Mouse (Mus musculus): Measurements from ENCODE around the gene Lmf1. TPM values are rescaled to one million over a fixed set of nuclear protein-coding genes. Genes with fewer than 3 reads are reported as not detected.

The Lmf1 gene
- polyA plus RNA-seq, 1 experiment from 2014 or later = 33.0 TPM

DNA sequence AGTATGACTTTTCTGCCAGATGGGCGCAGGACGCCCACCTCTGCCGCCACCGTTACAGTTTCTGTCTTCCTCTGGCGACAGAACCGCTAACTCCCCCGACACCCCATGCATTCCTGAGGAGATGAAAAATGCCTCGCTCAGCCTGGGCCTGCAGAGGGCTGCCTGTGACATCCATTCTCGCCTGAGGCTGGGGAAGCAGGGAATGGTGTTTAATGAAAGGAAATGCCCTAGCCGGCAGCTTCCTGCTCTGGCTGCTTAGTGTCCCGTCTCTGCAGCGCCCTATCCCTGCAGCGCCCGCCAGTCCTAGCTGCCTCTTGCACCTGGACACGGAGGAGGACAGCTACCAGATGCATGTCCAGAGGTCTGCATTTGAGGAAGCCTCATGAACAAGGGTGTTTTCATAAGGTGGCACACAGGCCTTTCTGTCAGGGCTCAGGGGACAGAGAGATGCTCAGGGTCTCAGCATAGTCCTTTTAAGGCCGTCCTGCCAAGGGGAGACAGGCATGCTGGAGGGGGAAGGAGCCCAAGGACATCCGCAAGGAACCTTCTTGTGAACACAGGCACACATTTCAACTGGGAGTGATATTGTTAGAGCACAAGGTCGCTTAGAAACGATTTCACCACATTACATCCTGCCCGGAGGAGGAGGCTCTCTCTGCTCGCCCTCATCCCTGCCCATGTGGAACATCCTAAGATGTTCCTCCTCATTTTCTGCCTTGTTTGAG lies 22.1 kb upstream of the Lmf1 start:
- no peaks in the 10 kb centered on the region for H3K9me3 ChIP-seq (replicated peaks)
- H3K27ac ChIP-seq = no peak overlapping the region
- H3K4me2 ChIP-seq = peak overlapping the region; percentile 61
- peaks cover 12% of the 10 kb centered on the region for H3K27me3 ChIP-seq
- peak overlapping the region; percentile 33; the same call in 1 of the 2 replicates for H3K9ac ChIP-seq
- H3K36me3 ChIP-seq = no peaks in the 10 kb centered on the region
- 14% methylated on average over 21 of the region's 21 CpGs for whole genome bisulfite sequencing
- ATAC-seq (replicated peaks; ENCODE audit: insufficient number of reproducible peaks, insufficient read depth, low FRiP score, low read depth) = no peak
- peaks cover 35% of the 10 kb centered on the region for H3K4me1 ChIP-seq (replicated peaks)
- H3K4me3 ChIP-seq = peak overlapping the region; percentile 38

DNA sequence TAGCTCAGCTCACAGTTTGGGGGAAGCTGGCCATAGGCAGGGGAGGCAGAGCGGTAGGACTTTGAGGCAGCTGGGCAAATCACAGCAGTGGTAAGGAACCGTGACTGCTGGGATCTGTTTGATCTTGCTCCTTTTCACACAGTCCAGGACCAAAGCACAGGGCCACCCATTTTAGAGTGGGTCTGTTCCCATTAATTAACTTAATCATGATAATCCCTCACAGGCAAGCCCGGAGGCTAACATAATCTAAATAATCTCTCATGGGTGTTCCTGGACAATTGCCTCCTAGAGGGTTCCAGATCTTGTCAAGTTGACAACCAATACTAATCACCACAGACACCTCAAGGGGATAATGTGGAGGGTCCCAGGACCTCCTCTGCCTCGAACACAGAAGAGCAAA lies 19.3 kb upstream of the Lmf1 start:
- peaks cover 44% of the 10 kb centered on the region for H3K4me1 ChIP-seq (replicated peaks)
- no peak overlapping the region for H3K4me3 ChIP-seq
- no peaks in the 10 kb centered on the region for H3K36me3 ChIP-seq
- H3K27me3 ChIP-seq = peaks cover 9% of the 10 kb centered on the region
- no peak overlapping the region for H3K9ac ChIP-seq
- ATAC-seq (replicated peaks; ENCODE audit: insufficient number of reproducible peaks, insufficient read depth, low FRiP score, low read depth) = no peak
- H3K9me3 ChIP-seq (replicated peaks) = no peaks in the 10 kb centered on the region
- no peak overlapping the region for H3K4me2 ChIP-seq
- WGBS = 66% methylated on average over 4 of the region's 4 CpGs
- H3K27ac ChIP-seq = no peak overlapping the region

DNA sequence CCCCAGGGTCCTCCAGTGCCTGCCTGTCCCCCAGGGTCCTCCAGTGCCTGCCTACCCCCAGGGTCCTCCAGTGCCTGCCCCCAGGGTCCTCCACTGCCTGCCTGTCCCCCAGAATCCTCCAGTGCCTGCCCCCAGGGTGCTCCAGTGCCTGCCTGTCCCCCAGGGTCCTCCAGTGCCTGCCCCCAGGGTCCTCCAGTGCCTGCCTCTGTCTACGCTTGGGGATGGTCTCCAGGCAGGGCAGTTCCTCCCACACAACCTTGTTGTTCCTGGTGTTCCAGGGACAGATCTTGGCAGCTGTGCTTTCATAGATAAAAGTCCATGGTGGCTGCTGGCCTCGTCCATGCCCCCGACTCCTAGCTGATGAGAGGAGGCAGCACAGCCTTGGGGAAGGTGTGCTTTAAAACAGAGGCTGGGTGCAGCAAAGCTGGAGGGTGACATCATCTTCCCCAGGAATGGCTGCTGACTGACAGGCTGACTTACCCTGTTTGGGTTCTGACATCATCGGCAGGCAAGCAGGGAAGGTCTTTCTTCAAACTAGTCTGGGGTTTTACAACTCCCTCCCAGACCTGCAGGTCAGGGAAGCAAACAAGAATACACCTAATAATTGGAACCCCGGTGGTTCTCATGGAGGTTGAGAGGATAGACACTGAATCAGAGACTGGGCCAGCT lies 18.2 kb upstream of the Lmf1 start:
- 25% methylated on average over 5 of the region's 5 CpGs for WGBS

DNA sequence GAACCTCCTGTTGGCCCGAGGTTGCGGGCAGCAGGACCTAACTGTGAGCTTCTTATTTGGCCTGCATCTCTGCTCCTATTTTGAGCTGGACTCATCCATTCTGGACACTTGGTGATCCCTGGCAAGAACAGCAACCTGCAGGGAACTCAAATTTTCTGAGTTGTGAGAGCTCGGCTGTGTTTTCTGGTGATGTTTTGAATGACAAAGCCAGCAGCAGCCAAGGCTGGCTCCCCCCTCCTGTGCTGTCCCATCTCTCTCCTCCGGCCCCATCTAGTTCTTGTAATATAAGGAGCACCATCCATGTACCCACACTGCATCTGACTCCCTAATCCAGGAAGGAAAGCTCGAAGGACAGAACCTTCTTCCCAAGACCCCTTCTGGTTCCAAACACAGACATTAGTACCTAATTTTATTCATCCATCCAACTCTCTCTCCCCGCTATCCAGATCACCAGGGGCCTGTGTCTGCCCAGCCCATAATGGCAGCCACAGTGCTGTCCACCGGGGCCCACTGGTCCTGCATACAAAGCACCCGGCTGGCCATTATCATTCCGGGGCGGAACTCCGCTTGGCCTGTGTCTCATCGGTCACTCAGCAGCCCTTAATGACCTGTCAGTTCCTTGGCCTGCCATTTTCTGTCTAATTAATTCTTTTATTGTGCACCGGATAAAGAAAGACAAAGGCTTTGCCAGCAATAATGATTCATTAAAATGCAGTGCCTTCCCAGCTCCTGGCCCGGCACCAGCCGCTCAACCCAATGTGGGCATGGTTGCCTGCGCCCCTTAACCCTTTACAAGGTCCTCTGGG lies 17.5 kb upstream of the Lmf1 start:
- H3K4me2 ChIP-seq = no peak overlapping the region
- H3K4me1 ChIP-seq (replicated peaks) = peaks cover 36% of the 10 kb centered on the region
- no peak overlapping the region for H3K9ac ChIP-seq
- WGBS = 73% methylated on average over 16 of the region's 16 CpGs
- 0 out of 2 replicates have a peak overlapping the region, but pooled peaks have one; percentile 10 for H3K27ac ChIP-seq
- peaks cover 9% of the 10 kb centered on the region for H3K27me3 ChIP-seq
- H3K4me3 ChIP-seq = no peak overlapping the region
- H3K9me3 ChIP-seq (replicated peaks) = no peaks in the 10 kb centered on the region
- ATAC-seq (replicated peaks; ENCODE audit: insufficient number of reproducible peaks, insufficient read depth, low FRiP score, low read depth) = no peak
- no peaks in the 10 kb centered on the region for H3K36me3 ChIP-seq

More for the DNA sequence above, 18.2 kb upstream of the Lmf1 start:
- H3K9ac ChIP-seq = no peak overlapping the region
- H3K4me2 ChIP-seq = no peak overlapping the region
- H3K36me3 ChIP-seq = no peaks in the 10 kb centered on the region
- no peaks in the 10 kb centered on the region for H3K9me3 ChIP-seq (replicated peaks)
- H3K4me3 ChIP-seq = no peak overlapping the region
- peaks cover 9% of the 10 kb centered on the region for H3K27me3 ChIP-seq
- peaks cover 44% of the 10 kb centered on the region for H3K4me1 ChIP-seq (replicated peaks)
- H3K27ac ChIP-seq = 0 out of 2 replicates have a peak overlapping the region, but pooled peaks have one; percentile 10
- ATAC-seq (replicated peaks; ENCODE audit: insufficient number of reproducible peaks, insufficient read depth, low FRiP score, low read depth) = peak; percentile 23; the same call in 1 of the 2 replicates

DNA sequence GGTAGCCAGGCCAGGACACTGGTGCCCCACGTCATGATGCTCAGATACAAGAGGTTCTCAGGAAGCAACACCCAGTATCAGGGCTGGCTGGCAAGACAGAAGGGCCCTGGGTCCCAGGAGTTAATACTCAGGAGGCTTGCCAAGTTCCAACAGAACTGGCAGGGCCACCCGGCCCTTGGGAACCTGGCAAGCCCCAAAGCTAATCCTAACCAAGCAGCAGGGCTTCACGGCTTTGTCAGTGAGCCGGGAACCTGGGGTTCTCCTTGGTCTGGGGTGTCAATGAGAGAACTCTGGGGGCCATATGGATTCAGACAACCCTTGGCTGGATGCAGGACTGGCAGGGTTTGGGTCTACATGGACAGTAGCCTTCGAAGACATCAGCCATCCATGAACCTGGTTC lies 14.4 kb upstream of the Lmf1 start:
- 82% methylated on average over 5 of the region's 5 CpGs for WGBS
- Histone ChIP-seq H3K36me3 (no peaks in the 10 kb centered on the region), H3K4me1 (replicated peaks) (peaks cover 35% of the 10 kb centered on the region), H3K4me3 (no peak overlapping the region), H3K4me2 (no peak overlapping the region), H3K9me3 (replicated peaks) (no peaks in the 10 kb centered on the region), H3K27ac (no peak overlapping the region), H3K9ac (no peak overlapping the region), H3K27me3 (peaks cover 28% of the 10 kb centered on the region)
- no peak for ATAC-seq (replicated peaks; ENCODE audit: insufficient number of reproducible peaks, insufficient read depth, low FRiP score, low read depth)

DNA sequence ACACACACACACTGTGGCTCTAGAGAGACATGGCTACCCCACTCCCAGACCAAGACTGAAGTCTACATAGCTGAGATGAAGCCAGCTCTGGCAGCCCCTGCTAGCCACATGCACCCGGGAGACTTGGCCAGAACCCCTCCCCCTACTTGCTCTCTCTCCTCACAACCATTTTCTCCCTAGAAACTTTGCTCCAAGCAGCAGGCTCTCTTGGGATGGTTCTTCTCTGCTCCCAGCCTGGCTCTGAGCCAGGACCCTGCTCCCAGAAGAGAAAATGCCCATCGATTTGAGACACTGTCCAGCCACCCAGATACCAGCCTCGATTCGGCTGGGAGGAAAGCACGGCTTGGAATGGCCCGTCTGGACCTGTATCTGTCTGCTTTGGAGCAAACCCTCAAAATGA lies 13.6 kb upstream of the Lmf1 start:
- Histone ChIP-seq H3K9me3 (replicated peaks) (no peaks in the 10 kb centered on the region), H3K9ac (no peak overlapping the region), H3K4me1 (replicated peaks) (peaks cover 42% of the 10 kb centered on the region), H3K27ac (no peak overlapping the region), H3K4me3 (no peak overlapping the region), H3K4me2 (no peak overlapping the region), H3K36me3 (no peaks in the 10 kb centered on the region), H3K27me3 (peaks cover 35% of the 10 kb centered on the region)
- 18% methylated on average over 6 of the region's 6 CpGs for WGBS
- no peak for ATAC-seq (replicated peaks; ENCODE audit: insufficient number of reproducible peaks, insufficient read depth, low FRiP score, low read depth)

DNA sequence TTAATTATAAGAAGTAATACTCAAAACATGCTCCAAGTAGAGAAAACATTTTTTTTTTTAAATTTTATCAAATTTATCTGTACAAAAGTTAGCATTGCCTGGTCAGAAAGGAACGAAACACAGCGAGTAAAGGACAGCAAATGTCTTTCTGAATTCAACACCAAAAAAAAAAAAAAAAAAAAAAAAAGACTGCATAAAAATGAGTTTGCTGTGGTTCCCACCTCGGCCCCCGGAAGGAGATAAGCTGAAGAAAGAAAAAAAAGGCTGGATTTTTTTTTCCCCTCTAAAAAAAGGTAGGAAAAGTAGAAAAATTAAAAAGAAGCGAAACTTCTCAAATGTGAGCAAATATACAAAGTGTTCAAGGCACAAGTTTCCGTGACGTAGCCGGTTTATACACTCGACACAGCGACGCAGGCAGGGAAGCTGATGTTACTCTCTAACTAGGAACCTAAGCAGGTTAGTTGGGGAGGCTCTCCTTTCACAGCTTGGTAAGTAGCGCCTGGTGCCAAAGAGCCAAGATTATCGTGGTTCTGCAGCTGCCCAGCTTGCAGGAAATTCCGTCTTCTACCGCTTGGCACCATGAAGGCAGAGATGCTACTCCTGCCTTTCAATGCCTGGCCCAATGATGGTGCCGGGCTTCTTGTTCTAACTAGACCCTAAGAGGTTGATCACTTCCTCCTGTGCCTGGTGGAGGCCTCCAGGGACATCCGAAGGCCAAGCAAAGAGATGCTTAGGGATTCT lies 12.9 kb upstream of the Lmf1 start:
- Histone ChIP-seq H3K4me1 (replicated peaks) (peaks cover 42% of the 10 kb centered on the region), H3K4me3 (no peak overlapping the region), H3K9me3 (replicated peaks) (no peaks in the 10 kb centered on the region), H3K27ac (no peak overlapping the region), H3K36me3 (no peaks in the 10 kb centered on the region), H3K4me2 (no peak overlapping the region), H3K27me3 (peaks cover 40% of the 10 kb centered on the region), H3K9ac (no peak overlapping the region)
- WGBS = 81% methylated on average over 17 of the region's 17 CpGs
- ATAC-seq (replicated peaks; ENCODE audit: insufficient number of reproducible peaks, insufficient read depth, low FRiP score, low read depth) = no peak

DNA sequence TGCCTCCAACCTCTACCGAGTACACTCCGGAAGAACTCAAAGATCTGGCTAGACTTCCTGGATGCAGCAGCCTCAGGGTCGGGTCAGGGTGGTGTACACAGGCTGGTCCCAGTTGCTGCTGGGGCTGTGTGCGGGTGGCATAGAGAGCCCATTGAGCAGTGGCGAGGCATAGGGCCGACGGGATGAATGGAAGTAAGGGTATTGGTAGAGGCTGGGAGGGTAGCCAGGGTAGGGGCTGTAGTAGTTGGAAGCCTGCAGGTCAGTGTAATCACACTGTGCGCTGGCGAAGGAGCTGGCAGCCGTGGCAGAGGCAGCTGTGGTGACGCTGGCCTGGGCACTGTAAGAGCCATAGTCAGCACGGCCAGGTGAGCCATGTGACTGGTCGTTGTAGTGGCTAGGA lies 11.6 kb upstream of the Lmf1 start:
- Histone ChIP-seq H3K27me3 (peaks cover 45% of the 10 kb centered on the region), H3K9me3 (replicated peaks) (no peaks in the 10 kb centered on the region), H3K36me3 (no peaks in the 10 kb centered on the region), H3K4me3 (no peak overlapping the region), H3K27ac (no peak overlapping the region), H3K4me2 (no peak overlapping the region), H3K9ac (no peak overlapping the region), H3K4me1 (replicated peaks) (peaks cover 42% of the 10 kb centered on the region)
- WGBS = 79% methylated on average over 13 of the region's 13 CpGs
- ATAC-seq (replicated peaks; ENCODE audit: insufficient number of reproducible peaks, insufficient read depth, low FRiP score, low read depth) = no peak

DNA sequence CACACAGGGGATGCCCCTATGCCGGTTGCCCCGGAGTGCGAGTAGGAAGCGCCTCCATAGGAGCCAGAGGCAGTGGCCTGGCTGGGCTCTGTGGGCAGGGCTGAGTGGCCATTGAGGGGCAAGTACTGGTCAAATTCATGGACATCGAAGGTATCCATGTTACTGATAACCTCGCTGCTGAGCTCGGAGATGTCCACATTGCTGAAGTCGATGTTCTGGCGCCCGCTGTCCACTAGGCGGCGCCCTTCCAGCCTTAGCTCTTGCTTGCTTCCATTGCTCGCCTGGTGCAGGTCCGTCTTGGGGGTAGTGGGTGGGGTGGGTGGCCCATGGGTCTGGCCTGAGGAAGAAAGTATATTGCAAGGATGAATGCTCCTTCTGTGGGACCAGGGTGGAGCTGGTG lies 11.1 kb upstream of the Lmf1 start:
- Histone ChIP-seq H3K4me2 (no peak overlapping the region), H3K4me1 (replicated peaks) (peaks cover 42% of the 10 kb centered on the region), H3K27me3 (peaks cover 45% of the 10 kb centered on the region)

DNA sequence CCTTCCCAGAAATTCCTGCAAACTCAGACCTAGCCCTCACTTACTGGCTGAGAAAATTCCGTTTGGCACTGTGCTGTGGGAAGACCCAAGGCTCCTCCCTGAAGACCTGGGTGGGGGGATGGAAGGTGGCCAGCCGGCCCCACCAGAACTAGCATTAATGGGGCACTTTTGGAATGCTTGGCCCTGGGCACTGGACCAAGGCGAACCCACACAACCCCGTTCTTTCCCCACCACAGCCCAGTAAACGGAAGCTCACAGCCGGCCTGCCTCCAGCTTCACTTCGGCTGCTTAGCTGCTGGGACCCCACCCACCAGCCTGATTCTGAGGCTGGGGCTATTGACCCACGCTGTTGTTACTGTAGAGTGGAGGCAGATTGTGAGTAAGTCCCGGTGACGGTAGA lies 10.7 kb upstream of the Lmf1 start:
- H3K27me3 ChIP-seq = peaks cover 45% of the 10 kb centered on the region
- H3K9me3 ChIP-seq (replicated peaks) = no peaks in the 10 kb centered on the region
- H3K27ac ChIP-seq = no peak overlapping the region
- no peaks in the 10 kb centered on the region for H3K36me3 ChIP-seq
- WGBS = 40% methylated on average over 10 of the region's 10 CpGs
- no peak overlapping the region for H3K4me3 ChIP-seq
- H3K4me1 ChIP-seq (replicated peaks) = peaks cover 39% of the 10 kb centered on the region
- H3K4me2 ChIP-seq = no peak overlapping the region
- ATAC-seq (replicated peaks; ENCODE audit: insufficient number of reproducible peaks, insufficient read depth, low FRiP score, low read depth) = no peak
- H3K9ac ChIP-seq = no peak overlapping the region

More for the DNA sequence above, 11.1 kb upstream of the Lmf1 start:
- no peak overlapping the region for H3K27ac ChIP-seq
- H3K4me3 ChIP-seq = no peak overlapping the region
- no peak for ATAC-seq (replicated peaks; ENCODE audit: insufficient number of reproducible peaks, insufficient read depth, low FRiP score, low read depth)
- no peak overlapping the region for H3K9ac ChIP-seq
- WGBS = 21% methylated on average over 14 of the region's 14 CpGs
- H3K36me3 ChIP-seq = no peaks in the 10 kb centered on the region
- no peaks in the 10 kb centered on the region for H3K9me3 ChIP-seq (replicated peaks)

DNA sequence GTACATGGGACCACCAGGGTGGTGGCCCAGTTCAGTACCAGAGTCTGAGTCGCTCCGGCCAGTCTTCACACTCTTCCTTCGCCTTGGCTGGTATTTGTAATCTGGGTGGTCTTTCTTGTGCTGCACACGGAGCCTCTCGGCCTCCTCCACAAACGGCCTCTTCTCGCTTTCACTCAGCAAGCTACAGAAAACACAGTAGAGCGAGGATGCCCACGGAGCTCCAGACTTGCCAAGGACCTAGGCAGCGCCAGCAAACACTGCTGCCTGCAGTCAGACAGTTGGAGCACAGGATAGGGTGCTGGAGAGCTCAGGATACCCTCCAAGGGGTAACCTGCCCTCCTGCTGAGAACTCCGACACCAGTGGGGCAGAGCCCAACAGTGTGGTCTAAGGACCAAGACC lies 10.0 kb upstream of the Lmf1 start:
- Histone ChIP-seq H3K9me3 (replicated peaks) (no peaks in the 10 kb centered on the region), H3K4me2 (no peak overlapping the region), H3K27me3 (peaks cover 45% of the 10 kb centered on the region), H3K4me1 (replicated peaks) (peaks cover 36% of the 10 kb centered on the region), H3K36me3 (no peaks in the 10 kb centered on the region), H3K9ac (no peak overlapping the region), H3K4me3 (no peak overlapping the region), H3K27ac (no peak overlapping the region)
- ATAC-seq (replicated peaks; ENCODE audit: insufficient number of reproducible peaks, insufficient read depth, low FRiP score, low read depth) = no peak
- WGBS = 82% methylated on average over 11 of the region's 11 CpGs

Measured in heart, embryonic 15.5 days (tissue).